Mouse (Mus musculus) G1E-ER4 (cell line): ENCODE data around the gene Acp7. TPM values are rescaled to one million over a fixed set of nuclear protein-coding genes. Genes with fewer than 3 reads are reported as not detected.

Experiments
- GATA1 ChIP-seq: IDR thresholded peaks from one replicate; pipeline ENCODE4 v1.8.0; 2012; ENCODE audit warnings: low read length, inconsistent platforms
- polyA plus RNA-seq: library from polyadenylated mRNA; stranded (reverse); fragments of >175 nt; gene quantifications from 2 replicates; pipeline ENCODE4 v1.2.3, GENCODE M21; 2012

Gene Acp7
- polyA plus RNA-seq = not detected in 2 replicates

DNA sequence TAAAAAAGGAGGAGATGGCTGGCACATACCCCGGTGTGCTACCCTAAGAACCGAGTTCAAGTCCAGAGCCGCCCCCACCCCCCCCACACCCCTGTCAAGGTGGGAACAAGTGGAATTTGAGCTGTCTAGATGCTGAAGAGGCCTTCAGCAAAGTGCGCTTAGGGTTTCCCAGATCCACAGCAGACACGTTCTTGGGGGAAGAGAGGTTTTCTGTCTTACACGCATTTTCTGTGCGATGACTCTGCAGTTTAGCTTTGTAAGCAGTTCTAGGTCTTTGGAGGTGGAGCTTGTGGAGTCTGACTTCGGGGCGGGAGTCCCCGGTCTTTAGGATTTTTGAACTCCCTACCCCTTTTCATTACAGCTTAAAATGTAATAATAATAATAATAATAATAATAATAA is at the start of gene Acp7:
Gene Acp7 (minus strand): TSS at position 260 of the 400 bp plus-strand sequence.
- TF ChIP-seq GATA1 = no peak

DNA sequence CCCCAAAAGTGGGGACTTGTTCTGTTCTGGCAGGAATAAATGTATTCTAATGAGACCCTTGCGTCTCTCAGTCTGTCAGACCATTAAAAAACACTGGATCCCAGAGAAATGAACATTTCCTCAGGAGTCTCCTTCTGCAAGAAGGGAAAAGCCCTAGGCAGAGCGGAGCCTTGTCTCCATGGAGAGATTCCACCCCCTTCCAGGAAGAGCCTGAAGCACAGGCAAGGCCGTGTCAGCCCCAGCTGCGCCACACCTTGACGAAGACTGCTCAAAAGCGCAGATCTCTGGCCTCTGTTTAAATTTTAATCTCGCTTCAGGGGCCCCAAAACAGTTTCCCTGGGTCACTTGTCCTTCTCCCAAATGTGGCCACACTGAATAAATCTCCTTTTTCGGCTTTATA is 46.5 kb upstream of the Acp7 start:
- no peak for TF ChIP-seq GATA1

DNA sequence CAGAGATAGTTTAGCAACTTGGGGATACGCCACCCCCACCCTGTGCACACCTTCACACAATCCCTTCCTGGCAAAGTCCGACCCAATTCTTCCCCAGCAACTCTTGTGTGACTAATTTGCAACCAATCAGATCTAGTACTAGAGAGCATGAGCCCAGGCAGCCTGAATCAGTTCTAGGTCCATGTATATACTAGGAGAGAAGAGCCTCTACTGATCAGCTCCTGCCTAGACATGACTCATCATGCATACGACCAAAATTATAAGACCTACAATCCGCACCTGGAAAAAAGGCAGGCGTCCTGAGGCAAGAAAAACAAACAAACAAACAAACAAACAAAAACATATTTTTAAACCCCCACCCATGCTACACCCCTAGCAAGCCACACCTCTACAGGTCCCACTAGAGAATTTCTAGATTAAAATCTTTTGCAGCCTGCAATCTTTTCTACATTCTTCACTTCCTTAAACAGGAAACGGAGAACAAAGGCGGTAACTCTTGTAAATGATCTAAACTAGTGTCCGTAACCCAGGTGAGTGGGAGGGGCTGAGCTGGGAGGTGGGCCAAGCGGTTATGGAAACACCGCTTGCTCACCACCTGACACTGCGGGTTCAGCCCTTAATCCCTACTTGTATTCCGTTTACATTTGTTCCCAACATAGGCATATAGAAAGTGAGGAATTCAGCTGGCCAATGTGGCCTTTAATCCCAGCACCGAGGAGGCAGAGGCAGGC is 45.8 kb upstream of the Acp7 start:
- TF ChIP-seq GATA1 = no peak

DNA sequence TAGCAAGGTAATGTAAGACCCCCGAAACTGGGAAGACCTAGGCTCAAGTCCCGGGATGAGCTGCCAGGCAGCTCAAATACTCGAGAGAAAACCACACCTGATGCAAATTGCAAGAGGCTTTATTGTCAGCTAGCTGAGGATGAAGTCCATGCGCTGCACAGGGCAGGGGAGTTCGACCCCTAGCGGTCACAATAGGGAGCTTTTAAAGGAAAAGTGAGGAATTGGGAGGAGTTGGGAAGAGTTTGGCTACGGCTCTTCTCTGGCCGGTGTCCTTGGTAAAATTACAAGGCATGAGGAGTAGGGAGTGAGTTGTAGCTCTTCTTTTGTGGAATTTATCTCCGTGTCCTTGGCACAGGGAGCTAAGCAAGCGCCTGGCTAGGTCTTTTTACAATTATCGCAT is 44.6 kb upstream of the Acp7 start:
- TF ChIP-seq GATA1 = no peak

DNA sequence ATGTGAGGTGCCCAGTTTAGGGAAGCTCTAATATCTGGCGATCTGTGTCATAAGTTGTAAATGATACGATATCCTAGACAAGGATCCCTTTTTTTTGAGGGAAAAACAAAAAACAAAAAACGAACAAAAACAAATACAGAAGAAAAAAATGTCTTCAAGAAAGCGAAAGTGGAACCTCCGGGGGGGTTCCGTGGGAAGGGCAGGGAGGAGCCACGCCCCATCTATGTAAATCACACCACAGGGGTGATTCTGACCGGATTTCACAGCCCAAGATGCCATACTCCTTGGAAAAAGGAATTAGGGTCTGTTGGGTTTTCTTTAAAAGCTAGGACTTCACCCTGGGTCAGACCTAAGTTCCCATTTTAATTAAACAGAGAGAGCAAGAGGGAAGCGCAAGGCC is 43.9 kb upstream of the Acp7 start:
- no peak for TF ChIP-seq GATA1

DNA sequence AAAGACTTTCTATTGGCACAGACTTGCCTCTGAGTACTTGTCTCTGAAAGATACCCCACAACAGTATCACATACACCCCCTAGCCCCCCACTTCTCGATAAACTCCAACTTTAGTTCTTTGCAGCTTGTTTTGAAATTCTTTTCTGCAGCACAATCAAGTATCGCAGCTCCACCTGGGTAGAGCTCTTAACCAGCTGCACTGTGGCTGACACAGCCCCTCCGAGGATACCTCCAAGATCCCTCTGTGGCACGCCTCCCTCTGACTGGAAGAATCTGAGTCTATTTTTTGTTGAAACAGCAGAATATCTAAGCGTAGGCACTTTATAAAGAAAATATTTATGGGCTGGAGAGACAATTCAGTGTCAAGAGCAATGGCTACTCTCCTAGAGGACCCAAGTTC is 41.1 kb upstream of the Acp7 start:
- no peak for TF ChIP-seq GATA1

DNA sequence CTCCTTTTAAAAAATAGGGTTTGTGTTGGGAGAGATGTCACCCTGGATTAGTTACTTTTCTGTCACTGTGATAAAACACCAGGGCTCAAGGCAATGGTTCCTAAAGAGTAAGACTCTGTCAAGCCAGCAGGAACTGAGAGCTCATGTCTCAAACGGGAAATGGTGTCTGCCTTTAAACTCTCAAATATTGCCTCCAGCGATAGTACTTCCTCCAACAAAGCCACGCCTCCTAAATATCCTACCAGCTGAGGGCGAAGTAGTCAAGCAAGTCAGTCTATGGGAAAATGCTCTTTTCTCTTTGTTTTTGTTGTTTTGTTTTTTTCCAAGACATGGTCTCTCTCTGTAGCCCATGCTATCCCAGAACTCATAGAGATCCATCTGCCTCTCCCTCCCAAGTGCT is 40.0 kb upstream of the Acp7 start:
- no peak for TF ChIP-seq GATA1

DNA sequence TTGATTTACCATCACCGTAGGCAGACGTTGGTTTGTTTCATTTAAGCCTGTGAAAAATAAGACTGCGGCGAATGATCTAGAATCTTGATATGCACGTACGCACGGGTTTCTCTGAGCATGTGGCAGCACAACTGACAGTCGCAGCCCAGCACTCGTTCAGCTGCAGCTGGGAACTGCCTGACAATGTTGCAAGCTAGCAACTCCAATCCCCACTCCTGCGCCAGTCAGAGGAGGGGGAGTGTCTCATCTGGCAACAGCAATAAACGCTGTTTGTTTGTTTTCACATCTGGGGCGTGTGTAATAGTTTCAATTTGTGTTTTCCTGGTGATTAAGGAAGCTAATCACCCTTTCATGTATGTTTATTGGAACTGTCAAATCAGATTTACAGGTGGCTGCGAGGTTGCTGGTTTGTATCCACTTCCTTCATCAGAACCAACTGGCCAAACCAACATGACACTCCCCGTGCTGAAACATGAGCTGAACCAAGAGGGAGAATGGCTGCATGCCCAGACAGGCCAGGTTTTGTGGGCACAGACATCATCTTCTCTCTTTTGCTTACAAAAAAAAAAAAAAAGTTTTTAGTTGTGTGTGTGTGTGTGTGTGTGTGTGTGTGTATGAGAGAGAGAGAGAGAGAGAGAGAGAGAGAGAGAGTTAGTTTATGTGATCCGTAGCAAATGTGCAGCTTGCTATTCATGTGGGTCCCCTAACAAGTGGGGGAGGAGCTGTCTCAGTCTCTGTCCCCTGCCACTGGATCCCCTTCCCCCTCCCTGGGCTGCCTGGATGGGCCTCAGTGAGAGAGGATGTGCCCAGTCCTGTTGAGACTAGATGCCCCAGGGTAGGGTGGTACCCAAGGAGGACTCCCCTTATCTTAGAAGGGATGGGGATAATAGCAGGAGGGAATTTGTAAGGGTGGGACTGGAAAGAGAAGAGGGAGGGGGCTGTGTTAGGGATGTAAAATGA is 34.8 kb upstream of the Acp7 start:
- no peak for TF ChIP-seq GATA1

DNA sequence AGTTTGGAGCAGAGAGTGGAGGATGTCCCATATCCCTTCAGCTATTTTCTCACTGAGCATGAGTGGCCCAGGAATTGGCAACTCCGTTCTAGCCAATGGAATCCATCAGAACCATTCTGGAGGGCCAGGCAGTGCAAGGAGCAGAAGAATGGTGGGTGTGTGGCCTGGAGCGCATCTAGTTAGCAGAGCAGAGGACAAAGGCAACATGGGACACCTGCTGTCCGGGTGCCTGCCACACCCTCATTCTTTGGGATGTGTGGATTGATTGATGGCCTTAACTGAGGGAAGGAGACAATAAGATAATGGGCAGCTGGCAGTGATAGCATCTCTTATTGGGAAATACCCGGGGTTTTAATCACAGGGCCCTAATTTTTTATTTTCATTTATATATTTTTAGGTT is 25.3 kb upstream of the Acp7 start:
- no peak for TF ChIP-seq GATA1

DNA sequence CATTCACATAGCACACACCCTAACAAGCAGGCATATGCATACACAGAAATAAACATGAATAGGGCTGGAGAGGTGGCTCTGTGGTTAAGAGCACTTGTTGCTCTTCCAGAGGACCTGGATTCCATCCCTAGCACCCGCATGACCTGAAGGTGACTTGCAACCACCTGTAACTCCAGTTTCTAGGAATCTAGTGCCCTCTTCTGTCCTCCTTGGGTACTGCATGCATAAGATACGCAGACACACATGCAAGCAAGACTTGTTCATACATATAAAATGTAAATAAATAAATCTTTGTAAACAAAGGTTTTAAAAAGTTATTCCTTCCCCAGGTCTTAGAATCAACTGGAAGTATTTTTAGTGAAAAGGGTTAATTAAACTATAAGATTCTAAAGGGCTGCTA is 20.0 kb upstream of the Acp7 start:
- no peak for TF ChIP-seq GATA1

DNA sequence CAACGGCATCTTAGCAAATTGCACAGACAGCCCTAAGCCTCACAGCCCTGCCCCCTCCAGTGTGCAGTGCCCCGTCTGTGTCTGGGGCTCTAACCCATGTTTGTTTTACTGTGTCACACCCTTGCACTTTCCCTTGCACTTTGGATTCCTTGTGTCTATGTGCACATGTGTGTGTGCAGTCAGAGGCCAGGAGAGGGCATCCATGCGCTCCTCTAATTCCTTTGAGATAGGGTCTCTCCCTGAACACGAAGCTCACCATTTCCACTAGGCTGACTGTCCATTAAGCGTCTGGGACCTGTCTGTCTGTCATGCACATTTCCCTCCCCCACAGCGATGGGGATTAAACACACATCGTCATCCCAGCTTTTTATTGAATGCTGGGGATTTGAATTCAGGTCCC is 15.9 kb upstream of the Acp7 start:
- no peak for TF ChIP-seq GATA1

DNA sequence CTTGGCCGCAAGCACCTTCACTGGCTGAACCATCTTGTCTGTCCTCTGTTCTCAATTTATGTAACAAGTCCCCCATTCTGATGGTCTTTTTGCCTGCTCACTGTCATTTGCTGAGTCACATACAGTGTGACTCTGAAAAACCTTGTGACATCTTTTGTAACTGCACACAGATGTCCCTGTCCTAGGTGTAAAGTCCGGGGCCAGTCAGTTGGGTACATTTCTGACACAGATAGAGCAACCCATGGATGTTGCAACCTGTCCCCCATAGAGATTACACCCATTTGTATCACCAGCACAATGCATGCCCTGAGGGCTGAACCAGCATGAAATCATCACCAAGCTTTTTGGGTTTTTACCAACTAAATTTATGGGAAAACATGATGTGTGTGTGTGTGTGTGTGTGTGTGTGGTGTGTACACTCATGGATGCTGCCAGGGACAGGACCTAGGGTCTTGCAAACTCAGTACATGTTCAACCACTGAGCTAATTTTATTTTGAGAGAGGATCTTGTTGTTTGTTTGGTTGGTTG is 14.9 kb upstream of the Acp7 start:
- TF ChIP-seq GATA1 = no peak

DNA sequence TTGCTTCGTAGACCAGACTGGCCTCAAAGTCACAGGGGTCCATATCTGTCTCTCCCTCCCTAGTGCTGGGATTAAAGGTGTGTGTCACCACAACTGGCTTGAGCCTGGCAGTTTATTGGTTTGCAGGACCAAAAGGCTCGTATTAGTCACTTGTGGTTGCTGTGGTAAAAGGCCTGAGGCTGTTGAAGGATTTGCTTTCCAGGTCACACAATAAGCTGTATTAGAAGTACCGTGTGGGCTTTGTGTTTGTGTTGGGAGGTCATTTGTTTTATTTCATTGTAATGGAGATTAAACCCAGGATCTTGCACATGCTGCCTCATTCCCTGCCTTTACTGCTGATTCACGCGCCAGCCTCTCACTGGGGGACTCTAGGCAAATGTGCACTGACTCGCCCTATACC is 14.2 kb upstream of the Acp7 start:
- TF ChIP-seq GATA1 = no peak

DNA sequence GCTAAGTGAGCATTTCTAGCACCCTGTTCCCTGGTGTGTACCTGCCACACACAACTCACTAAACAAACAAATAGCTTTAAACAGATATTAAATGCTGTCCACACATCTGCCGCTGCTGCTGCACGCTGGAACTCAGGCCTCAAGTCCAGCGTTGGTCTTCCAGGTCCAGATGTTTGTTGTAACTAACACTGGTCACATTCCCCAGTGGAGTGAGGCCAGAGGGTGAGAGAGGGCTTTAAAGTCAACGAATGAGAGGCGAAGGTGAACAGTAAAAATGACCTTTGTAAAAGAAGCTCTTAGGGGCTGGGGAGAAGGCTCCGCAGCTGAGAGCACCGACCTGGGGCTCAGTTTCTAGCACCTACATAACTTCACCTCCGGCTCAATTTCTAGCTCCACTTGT is 10.4 kb upstream of the Acp7 start:
- TF ChIP-seq GATA1 = no peak

DNA sequence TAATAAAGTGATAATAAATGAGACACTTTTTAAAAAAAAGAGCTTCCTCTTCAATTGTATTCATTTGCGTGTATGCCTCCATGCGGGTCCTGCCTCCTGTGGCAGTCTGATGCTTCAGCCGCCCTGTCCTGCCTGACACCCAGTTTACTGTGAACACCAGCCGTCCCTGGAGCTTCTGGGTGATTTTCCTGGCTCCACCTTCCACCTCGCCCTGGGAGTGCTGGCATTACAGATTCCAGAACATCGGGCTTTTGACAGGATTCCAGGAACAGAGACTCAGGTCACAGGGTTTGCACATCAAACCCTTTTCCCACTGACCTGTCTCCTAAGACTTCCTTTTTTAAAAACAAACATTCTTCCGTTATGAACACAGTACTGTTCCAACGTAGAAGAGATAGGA is 6.4 kb upstream of the Acp7 start:
- TF ChIP-seq GATA1 = no peak

DNA sequence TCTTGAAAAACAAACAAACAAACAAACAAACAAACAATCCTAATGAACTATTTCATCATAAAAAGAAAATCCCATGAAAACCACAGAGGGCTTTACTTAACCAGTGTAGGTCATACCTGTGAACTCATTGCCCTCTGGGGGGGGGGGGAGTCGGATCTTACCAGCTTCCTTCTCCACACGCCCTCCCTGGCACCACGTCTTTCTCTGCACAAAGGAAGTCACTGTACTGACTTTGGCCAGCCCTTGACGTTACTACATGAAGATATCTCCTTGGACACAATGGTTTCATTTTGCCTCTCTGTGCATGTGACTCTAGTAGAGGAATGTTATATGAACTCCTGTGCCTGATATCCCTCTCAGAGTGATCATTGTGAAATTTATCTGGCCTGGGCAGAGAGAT is 3.0 kb upstream of the Acp7 start:
- no peak for TF ChIP-seq GATA1
